Mouse (Mus musculus): Measurements from ENCODE around the gene Plscr5. TPM values are rescaled to one million over a fixed set of nuclear protein-coding genes. Genes with fewer than 3 reads are reported as not detected.

The Plscr5 gene
- polyA plus RNA-seq, 1 experiment: not detected

DNA sequence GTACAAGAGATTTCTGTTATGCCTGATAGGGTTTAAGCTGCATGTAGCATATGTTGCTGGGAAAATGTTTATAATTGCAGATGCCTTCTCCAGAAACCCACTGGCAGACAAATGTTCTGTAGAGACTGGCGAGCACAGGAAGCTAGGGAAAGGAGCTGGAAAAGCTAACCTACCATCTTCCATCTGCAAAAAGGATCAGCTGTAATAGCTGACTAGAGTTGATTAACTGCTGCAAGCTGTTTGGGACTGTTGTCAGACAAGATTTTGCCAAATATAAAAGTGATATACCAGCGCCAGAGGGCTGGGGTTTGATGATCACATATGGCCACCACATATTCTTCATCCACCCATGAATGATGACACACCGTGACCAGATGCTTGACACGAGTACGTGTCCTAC lies 6.8 kb downstream of the Plscr5 start:
- 81% methylated on average over 5 of the region's 5 CpGs for WGBS
- Histone ChIP-seq H3K4me3 (replicated peaks; ENCODE audit: control insufficient read depth, low read depth, low read length) (no peak overlapping the region), H3K4me1 (ENCODE audit: control insufficient read depth, insufficient read depth, low read length) (no peaks in the 10 kb centered on the region), H3K27ac (ENCODE audit: control insufficient read depth, insufficient read depth, low read depth, low read length, poor library complexity) (no peak overlapping the region)
- TF ChIP-seq POLR2A (IDR thresholded peaks at IDR 0.05; ENCODE audit: borderline replicate concordance, control insufficient read depth, low read depth, low read length) (no peak), CTCF (IDR thresholded peaks at IDR 0.05; ENCODE audit: control insufficient read depth, insufficient read depth, low read length) (no peak)

DNA sequence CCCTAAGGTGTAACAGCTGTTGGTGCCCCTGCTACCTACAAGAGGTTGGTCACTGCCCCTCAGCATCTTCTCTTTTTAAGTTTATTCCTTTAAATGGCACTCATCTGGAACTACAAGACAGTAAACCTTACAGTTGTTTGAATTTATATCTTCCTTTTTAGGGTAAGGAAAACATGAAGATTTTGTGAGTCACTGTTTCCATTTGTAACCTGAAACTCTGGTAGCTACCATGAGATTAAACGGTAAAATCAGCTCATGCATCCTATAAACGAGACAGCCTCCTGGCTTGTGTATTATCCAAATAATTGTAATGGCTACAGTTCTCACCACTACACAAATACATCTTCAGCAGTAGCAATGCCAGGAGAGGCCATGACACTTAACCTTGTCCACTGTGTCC lies 11.7 kb downstream of the Plscr5 start:
- no peaks in the 10 kb centered on the region for H3K4me1 ChIP-seq (ENCODE audit: control insufficient read depth, insufficient read depth, low read length)
- no peak overlapping the region for H3K4me3 ChIP-seq (replicated peaks; ENCODE audit: control insufficient read depth, low read depth, low read length)
- WGBS: 72% methylated on average over 2 of the region's 2 CpGs
- no peak overlapping the region for H3K27ac ChIP-seq (ENCODE audit: control insufficient read depth, insufficient read depth, low read depth, low read length, poor library complexity)
- TF ChIP-seq POLR2A (IDR thresholded peaks at IDR 0.05; ENCODE audit: borderline replicate concordance, control insufficient read depth, low read depth, low read length) (no peak), CTCF (IDR thresholded peaks at IDR 0.05; ENCODE audit: control insufficient read depth, insufficient read depth, low read length) (no peak)

GRCm38 (mm10) chr9:92207307-92207706 lies 14.6 kb downstream of the Plscr5 start:
- TF ChIP-seq POLR2A (IDR thresholded peaks at IDR 0.05; ENCODE audit: borderline replicate concordance, control insufficient read depth, low read depth, low read length) (no peak), CTCF (IDR thresholded peaks at IDR 0.05; ENCODE audit: control insufficient read depth, insufficient read depth, low read length) (no peak)
- WGBS: 3% methylated on average over 4 of the region's 4 CpGs
- H3K4me3 ChIP-seq (replicated peaks; ENCODE audit: control insufficient read depth, low read depth, low read length): no peak overlapping the region
- H3K4me1 ChIP-seq (ENCODE audit: control insufficient read depth, insufficient read depth, low read length): no peaks in the 10 kb centered on the region
- no peak overlapping the region for H3K27ac ChIP-seq (ENCODE audit: control insufficient read depth, insufficient read depth, low read depth, low read length, poor library complexity)

DNA sequence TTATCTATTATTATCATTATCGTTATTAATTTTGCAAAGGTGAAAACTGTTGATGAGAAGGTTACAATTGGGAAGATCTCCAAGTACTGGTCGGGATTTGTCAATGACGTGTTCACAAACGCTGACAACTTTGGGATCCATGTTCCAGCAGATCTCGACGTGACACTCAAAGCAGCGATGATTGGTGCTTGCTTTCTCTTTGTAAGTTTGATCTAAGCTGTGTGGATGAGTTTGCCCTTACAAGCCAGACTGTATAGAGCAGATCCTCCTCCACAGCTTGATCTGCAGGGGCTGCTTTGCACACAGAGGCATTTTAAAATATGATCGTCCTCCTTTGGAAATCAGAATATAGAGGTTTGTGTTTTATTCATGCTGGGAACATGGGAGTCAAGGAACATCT lies 15.0 kb downstream of the Plscr5 start:
- Histone ChIP-seq H3K4me3 (replicated peaks; ENCODE audit: control insufficient read depth, low read depth, low read length) (no peak overlapping the region), H3K27ac (ENCODE audit: control insufficient read depth, insufficient read depth, low read depth, low read length, poor library complexity) (no peak overlapping the region), H3K4me1 (ENCODE audit: control insufficient read depth, insufficient read depth, low read length) (no peaks in the 10 kb centered on the region)
- 63% methylated on average over 8 of the region's 8 CpGs for WGBS
- no peak for TF ChIP-seq POLR2A (IDR thresholded peaks at IDR 0.05; ENCODE audit: borderline replicate concordance, control insufficient read depth, low read depth, low read length)

DNA sequence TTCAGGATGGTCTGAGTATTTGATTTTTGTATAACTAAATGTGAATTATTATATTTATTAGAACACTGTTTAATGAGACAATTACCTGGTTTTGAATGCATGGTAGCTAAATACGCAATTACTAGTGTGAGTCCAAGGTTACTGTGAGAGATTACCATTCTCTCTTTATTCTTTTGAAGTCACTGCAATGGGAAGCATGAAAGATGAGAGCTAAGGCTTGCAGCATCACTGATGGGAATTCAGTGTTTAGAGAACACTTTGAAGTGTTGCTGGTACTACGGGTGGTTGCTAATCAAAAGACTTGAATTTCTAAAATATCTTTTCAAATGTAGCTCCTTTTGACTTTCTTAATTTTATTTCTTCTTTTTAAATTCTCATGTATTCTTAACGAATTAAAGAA lies 17.1 kb downstream of the Plscr5 start:
- WGBS: 79% methylated on average over 3 of the region's 3 CpGs
- no peak for TF ChIP-seq CTCF (IDR thresholded peaks at IDR 0.05; ENCODE audit: control insufficient read depth, insufficient read depth, low read length)
- TF ChIP-seq POLR2A (IDR thresholded peaks at IDR 0.05; ENCODE audit: borderline replicate concordance, control insufficient read depth, low read depth, low read length): no peak
- Histone ChIP-seq H3K4me3 (replicated peaks; ENCODE audit: control insufficient read depth, low read depth, low read length) (no peak overlapping the region), H3K27ac (ENCODE audit: control insufficient read depth, insufficient read depth, low read depth, low read length, poor library complexity) (no peak overlapping the region), H3K4me1 (ENCODE audit: control insufficient read depth, insufficient read depth, low read length) (no peaks in the 10 kb centered on the region)

DNA sequence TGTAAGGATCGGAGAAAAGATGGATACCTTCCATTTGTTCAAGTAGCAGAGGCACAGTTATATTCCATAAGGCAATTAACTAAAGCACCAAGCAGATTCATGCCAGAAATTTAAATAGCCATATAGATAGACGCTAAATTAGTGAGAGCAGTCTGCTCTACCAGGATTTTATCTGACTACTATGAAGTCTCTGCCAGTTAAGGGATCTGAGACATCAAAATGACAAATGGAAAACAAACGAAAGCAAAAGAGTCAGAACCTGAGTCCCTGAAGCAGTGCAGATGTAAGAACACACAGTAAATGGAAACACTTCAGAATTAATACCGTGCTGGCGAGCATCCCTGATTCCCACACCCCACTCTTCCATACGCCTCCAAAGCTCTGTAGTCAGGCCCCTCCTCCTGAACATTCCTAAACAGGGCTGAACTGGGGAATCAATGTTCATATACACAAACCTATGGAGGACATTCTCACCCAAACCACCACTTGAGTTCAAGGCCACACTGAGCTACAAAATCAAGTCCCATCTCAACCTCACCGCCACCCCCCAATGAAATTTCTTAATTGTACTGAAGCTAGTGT lies 17.7 kb downstream of the Plscr5 start:
- H3K4me1 ChIP-seq (ENCODE audit: control insufficient read depth, insufficient read depth, low read length): no peaks in the 10 kb centered on the region
- no peak for TF ChIP-seq CTCF (IDR thresholded peaks at IDR 0.05; ENCODE audit: control insufficient read depth, insufficient read depth, low read length)
- no peak for TF ChIP-seq POLR2A (IDR thresholded peaks at IDR 0.05; ENCODE audit: borderline replicate concordance, control insufficient read depth, low read depth, low read length)
- 83% methylated on average over 7 of the region's 7 CpGs for WGBS
- H3K27ac ChIP-seq (ENCODE audit: control insufficient read depth, insufficient read depth, low read depth, low read length, poor library complexity): no peak overlapping the region
- no peak overlapping the region for H3K4me3 ChIP-seq (replicated peaks; ENCODE audit: control insufficient read depth, low read depth, low read length)

- 28% methylated on average over 3 of the region's 3 CpGs for WGBS
- Histone ChIP-seq H3K4me3 (replicated peaks; ENCODE audit: control insufficient read depth, low read depth, low read length) (no peak overlapping the region), H3K27ac (ENCODE audit: control insufficient read depth, insufficient read depth, low read depth, low read length, poor library complexity) (no peak overlapping the region), H3K4me1 (ENCODE audit: control insufficient read depth, insufficient read depth, low read length) (no peaks in the 10 kb centered on the region)
- TF ChIP-seq POLR2A (IDR thresholded peaks at IDR 0.05; ENCODE audit: borderline replicate concordance, control insufficient read depth, low read depth, low read length) (no peak), CTCF (IDR thresholded peaks at IDR 0.05; ENCODE audit: control insufficient read depth, insufficient read depth, low read length) (no peak)
Observed at GRCm38 (mm10) chr9:92211048-92211447, 18.3 kb downstream of the Plscr5 start.

GRCm38 (mm10) chr9:92217484-92217883 lies 24.7 kb downstream of the Plscr5 start:
- H3K4me1 ChIP-seq (ENCODE audit: control insufficient read depth, insufficient read depth, low read length): peaks cover 2% of the 10 kb centered on the region; the same call in 1 of the 2 replicates
- H3K4me3 ChIP-seq (replicated peaks; ENCODE audit: control insufficient read depth, low read depth, low read length): no peak overlapping the region
- H3K27ac ChIP-seq (ENCODE audit: control insufficient read depth, insufficient read depth, low read depth, low read length, poor library complexity): no peak overlapping the region
- TF ChIP-seq POLR2A (IDR thresholded peaks at IDR 0.05; ENCODE audit: borderline replicate concordance, control insufficient read depth, low read depth, low read length): no peak
- no peak for TF ChIP-seq CTCF (IDR thresholded peaks at IDR 0.05; ENCODE audit: control insufficient read depth, insufficient read depth, low read length)
- WGBS: 17% methylated on average over 4 of the region's 4 CpGs

DNA sequence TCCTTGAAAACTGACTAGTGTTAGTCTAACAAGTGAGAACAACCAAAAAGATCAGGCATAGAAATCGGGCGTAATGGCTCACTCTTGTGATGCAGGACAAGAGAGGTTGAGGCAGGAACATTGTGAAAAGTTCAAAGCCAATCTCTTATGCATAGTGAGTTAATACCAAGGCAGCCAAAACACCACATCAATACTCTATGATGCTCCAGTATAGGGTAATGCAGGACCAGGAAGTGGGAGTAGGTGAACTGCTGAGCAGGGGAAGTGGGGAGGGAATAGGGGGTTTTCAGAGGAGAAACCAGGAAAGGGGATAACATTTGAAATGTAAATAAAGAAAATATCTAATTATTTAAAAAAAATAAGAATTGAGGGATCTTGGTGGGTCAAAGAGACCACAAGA lies 25.2 kb downstream of the Plscr5 start:
- H3K27ac ChIP-seq (ENCODE audit: control insufficient read depth, insufficient read depth, low read depth, low read length, poor library complexity): no peak overlapping the region
- H3K4me3 ChIP-seq (replicated peaks; ENCODE audit: control insufficient read depth, low read depth, low read length): no peak overlapping the region
- peaks cover 2% of the 10 kb centered on the region; the same call in 1 of the 2 replicates for H3K4me1 ChIP-seq (ENCODE audit: control insufficient read depth, insufficient read depth, low read length)
- 60% methylated on average over 2 of the region's 2 CpGs for WGBS
- TF ChIP-seq CTCF (IDR thresholded peaks at IDR 0.05; ENCODE audit: control insufficient read depth, insufficient read depth, low read length) (no peak), POLR2A (IDR thresholded peaks at IDR 0.05; ENCODE audit: borderline replicate concordance, control insufficient read depth, low read depth, low read length) (no peak)
